ENCODE assay signal across 18 mouse cellular contexts in the genomic region with DNA sequence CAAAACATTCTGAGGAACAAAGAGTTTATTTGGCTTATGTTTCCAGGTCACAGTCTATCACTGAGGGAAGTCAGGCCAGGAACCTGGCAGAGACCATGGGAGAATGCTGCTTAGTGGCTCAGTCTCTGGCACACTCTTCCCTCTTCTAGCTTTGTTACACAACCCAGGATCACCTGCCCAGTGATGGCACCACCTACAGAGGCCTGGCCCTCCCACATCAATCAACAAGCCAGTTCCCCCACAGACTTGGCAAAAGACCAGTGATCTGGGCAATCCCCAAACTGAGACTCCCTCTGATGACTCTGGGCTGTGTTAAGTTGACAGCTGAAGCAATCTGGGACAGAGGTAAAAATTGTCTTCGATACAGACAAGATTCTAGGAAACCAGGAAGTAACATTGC. TPM values are rescaled to one million over a fixed set of nuclear protein-coding genes. Genes with fewer than 3 reads are reported as not detected.
DNase-seq lines count a peak whose midpoint lies in the region; ATAC-seq and TF ChIP-seq lines count a peak whose summit lies in the region.
"Had no signal": no experiment of that assay in that cellular context is flagged by ENCODE, and none has a peak within 500 bp of the region (broad histone marks: within the 10 kb centered on the region; RNA-seq: fewer than 3 reads in every experiment).

No protein-coding gene starts in this region.

- peak; percentile 33 to 40 for DNase-seq in cerebellum, adult 18-20 months
- DNase-seq in cerebellum, postnatal 4 days (ENCODE audit: low spot score in 2 of 2), result no peak
- DNase-seq in lung, postnatal 10 days, result peak; percentile 8
- no peak for DNase-seq in lung, postnatal 0 days (ENCODE audit: low spot score)
- DNase-seq in cerebellum, adult 9-10 months, result peak; percentile 50
- DNase-seq in heart, postnatal 25 days (ENCODE audit: low spot score), result peak; percentile 5
- DNase-seq in layer of hippocampus, adult 11-12 months (ENCODE audit: low spot score), result no peak
- DNase-seq: B cell, adult 2 months; kidney, postnatal 4 days; liver, embryonic 13.5 days; thymus, postnatal 36 days had no signal

- no peak for ATAC-seq in lung, postnatal 0 days
- ATAC-seq in monocyte, adult 5-6 weeks (replicated peaks; ENCODE audit: insufficient number of reproducible peaks, low FRiP score, low TSS enrichment, poor library complexity, severe bottlenecking), result no peak
- ATAC-seq: intestine, postnatal 0 days; midbrain, embryonic 15.5 days had no signal

- no peak overlapping the region for H3K4me2 ChIP-seq in lung, postnatal 0 days (replicated peaks; ENCODE audit: low read depth, low read length)
- H3K4me2 ChIP-seq: hindbrain, embryonic 13.5 days; liver, embryonic 13.5 days; midbrain, embryonic 15.5 days; neural tube, embryonic 13.5 days; stomach, embryonic 15.5 days had no signal

- H3K4me3 ChIP-seq in lung, postnatal 0 days (ENCODE audit: low read depth, low read length), result no peak overlapping the region
- H3K4me3 ChIP-seq: hindbrain, embryonic 13.5 days; liver, embryonic 13.5 days; midbrain, embryonic 15.5 days; neural tube, embryonic 13.5 days; stomach, embryonic 15.5 days had no signal

- no peaks in the 10 kb centered on the region for H3K9me3 ChIP-seq in lung, postnatal 0 days (ENCODE audit: low read length)
- H3K9me3 ChIP-seq: hindbrain, embryonic 13.5 days; liver, embryonic 13.5 days; midbrain, embryonic 15.5 days; neural tube, embryonic 13.5 days; stomach, embryonic 15.5 days had no signal

- TF ChIP-seq EP300 in lung, postnatal 0 days (IDR thresholded peaks at IDR 0.05), result no peak

- H3K36me3 ChIP-seq in lung, postnatal 0 days (ENCODE audit: insufficient read depth, low read length), result no peaks in the 10 kb centered on the region
- H3K36me3 ChIP-seq: hindbrain, embryonic 13.5 days; liver, embryonic 13.5 days; midbrain, embryonic 15.5 days; neural tube, embryonic 13.5 days; stomach, embryonic 15.5 days had no signal

- intact Hi-C loops in heart, postnatal 25 days (cut with DNase I), result loop anchor here (10.0 kb wide), 1 partner anchor 311 kb away; no protein-coding TSS in a partner anchor

- 58% methylated on average over 1 of the region's 1 CpGs for WGBS in lung, postnatal 0 days

- H3K27ac ChIP-seq in lung, postnatal 0 days (ENCODE audit: low read length), result no peak overlapping the region
- H3K27ac ChIP-seq: hindbrain, embryonic 13.5 days; liver, embryonic 13.5 days; macrophage; midbrain, embryonic 15.5 days; neural tube, embryonic 13.5 days; stomach, embryonic 15.5 days had no signal

- H3K4me1 ChIP-seq in lung, postnatal 0 days (ENCODE audit: insufficient read depth, low read depth, low read length), result peaks cover 5% of the 10 kb centered on the region; the same call in 1 of the 2 replicates

- no peak overlapping the region for H3K9ac ChIP-seq in lung, postnatal 0 days (replicated peaks; ENCODE audit: low read depth)
- H3K9ac ChIP-seq: hindbrain, embryonic 13.5 days; liver, embryonic 13.5 days; midbrain, embryonic 15.5 days; neural tube, embryonic 13.5 days; stomach, embryonic 15.5 days had no signal

- peaks cover 3% of the 10 kb centered on the region; the same call in 1 of the 2 replicates for H3K27me3 ChIP-seq in lung, postnatal 0 days (replicated peaks; ENCODE audit: insufficient read depth, low read length)
- H3K27me3 ChIP-seq: stomach, embryonic 15.5 days had no signal

- TF ChIP-seq CTCF in lung, postnatal 0 days (IDR thresholded peaks at IDR 0.05), result no peak

RNA-seq across cellular contexts. Expression of a gene that starts 2.6 kb away (rescaled TPM):
- polyA plus RNA-seq in lung, postnatal 0 days (2015; fragmentation: Nextera tagmentation; extraction: Ambion mirVana), result 4.4 and 6.0 TPM in 2 replicates
- total RNA-seq in heart, postnatal 25 days (2021), result 10 to 100 TPM; 33.6 to 43.8 TPM
- not detected in 3 replicates for total RNA-seq in monocyte, adult 5-6 weeks (2017)

Comparison
In these comparisons a context has a peak if more than half of its experiments do, and no peak if none do; other contexts are left out.
1. DNase-seq: peak in cerebellum, adult 18-20 months (2 of 2), lung, postnatal 10 days (single experiment), cerebellum, adult 9-10 months (single experiment) and heart, postnatal 25 days (single experiment); none in cerebellum, postnatal 4 days (0 of 2), lung, postnatal 0 days (single experiment) and layer of hippocampus, adult 11-12 months (single experiment).
2. RNA of a gene that starts 2.6 kb away (total RNA-seq): 33.6 to 43.8 TPM in heart, postnatal 25 days; not detected in monocyte, adult 5-6 weeks; every median in the first group is over 10 times any median in the second.